Mouse (Mus musculus): ENCODE results near the gene Nos3.

DNA sequence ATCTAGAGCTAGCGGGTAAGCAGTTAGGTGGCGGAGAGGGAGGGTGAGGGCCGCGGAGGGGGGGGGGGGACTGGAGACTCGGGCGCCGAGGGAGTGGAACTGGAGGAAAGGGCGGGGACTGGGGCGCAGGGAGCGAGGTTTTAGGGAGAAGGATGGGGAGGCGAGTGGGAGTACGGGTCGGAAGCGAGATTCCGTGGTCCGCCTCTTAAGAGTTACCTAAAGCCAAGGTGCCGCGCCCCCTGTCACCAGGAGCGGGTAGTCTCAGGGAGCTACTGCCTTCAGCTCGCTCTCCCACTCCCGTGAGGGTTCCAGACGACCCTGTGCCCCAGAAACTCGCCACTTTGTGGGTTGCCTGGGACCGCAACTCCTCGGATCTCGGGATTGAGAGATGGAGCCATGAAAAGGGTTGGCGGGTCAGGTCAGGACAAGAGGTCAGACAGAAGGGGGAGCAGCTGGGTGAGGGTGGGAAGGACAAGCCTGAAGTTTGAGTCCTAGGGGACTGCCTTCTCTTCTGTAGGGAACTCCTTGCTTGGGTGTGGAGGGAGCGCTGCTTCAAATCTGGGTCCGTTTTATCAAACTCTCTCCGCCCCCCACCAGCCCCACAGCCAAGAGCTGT, 60.9 kb downstream of the Nos3 start:
- TF ChIP-seq CTCF (IDR thresholded peaks at IDR 0.05; ENCODE audit: borderline replicate concordance, extremely low read depth, insufficient read depth, insufficient read length) (0 out of 2 replicates have a peak, but pooled peaks have one; percentile 15), POLR2A (IDR thresholded peaks at IDR 0.05; ENCODE audit: borderline replicate concordance, extremely low read depth, insufficient read depth, insufficient read length, poor library complexity, severe bottlenecking) (no peak)
